Mouse (Mus musculus): ENCODE measurements around the gene Ptch2. TPM values are rescaled to one million over a fixed set of nuclear protein-coding genes. Genes with fewer than 3 reads are reported as not detected.

The Ptch2 gene
- polyA plus RNA-seq, 1 experiment from 2014 or later = 1.3 TPM

GRCm38 (mm10) chr4:117097969-117098763 lies 2.3 kb downstream of the Ptch2 start:
- Histone ChIP-seq H3K27me3 (ENCODE audit: control insufficient read depth, insufficient read depth, low read length) (no peaks in the 10 kb centered on the region), H3K4me1 (replicated peaks; ENCODE audit: control insufficient read depth, insufficient read depth) (peaks cover 4% of the 10 kb centered on the region; the same call in 1 of the 2 replicates), H3K4me3 (ENCODE audit: low read depth, low read length) (no peak overlapping the region), H3K36me3 (ENCODE audit: control insufficient read depth, insufficient read depth, low read length) (no peaks in the 10 kb centered on the region), H3K4me2 (replicated peaks; ENCODE audit: low read depth) (peak overlapping the region; percentile 88), H3K9me3 (ENCODE audit: control insufficient read depth, low read length) (no peaks in the 10 kb centered on the region), H3K9ac (ENCODE audit: low read length) (0 out of 2 replicates have a peak overlapping the region, but pooled peaks have one; percentile 3), H3K27ac (replicated peaks) (peak overlapping the region; percentile 49; the same call in 1 of the 2 replicates)
- no peak for DNase-seq (ENCODE audit: low spot score)
- WGBS = 45% methylated on average over 8 of the region's 8 CpGs
- ATAC-seq (ENCODE audit: low FRiP score, low TSS enrichment) = peak; percentile 51; the same call in 1 of the 2 replicates
- TF ChIP-seq EP300 (optimal IDR thresholded peaks at IDR 0.05) = no peak
- no peak for TF ChIP-seq CTCF (IDR thresholded peaks at IDR 0.05; ENCODE audit: low read depth)

- H3K27me3 ChIP-seq (ENCODE audit: control insufficient read depth, insufficient read depth, low read length) = no peaks in the 10 kb centered on the region
- no peaks in the 10 kb centered on the region for H3K36me3 ChIP-seq (ENCODE audit: control insufficient read depth, insufficient read depth, low read length)
- no peak for TF ChIP-seq EP300 (optimal IDR thresholded peaks at IDR 0.05)
- TF ChIP-seq CTCF (IDR thresholded peaks at IDR 0.05; ENCODE audit: low read depth) = no peak
- no peak overlapping the region; the same call in 1 of the 2 replicates for H3K4me2 ChIP-seq (replicated peaks; ENCODE audit: low read depth)
- no peak overlapping the region for H3K4me3 ChIP-seq (ENCODE audit: low read depth, low read length)
- 63% methylated on average over 2 of the region's 2 CpGs for WGBS
- H3K9ac ChIP-seq (ENCODE audit: low read length) = no peak overlapping the region
- no peak for DNase-seq (ENCODE audit: low spot score)
- no peak for ATAC-seq (ENCODE audit: low FRiP score, low TSS enrichment)
- H3K4me1 ChIP-seq (replicated peaks; ENCODE audit: control insufficient read depth, insufficient read depth) = peaks cover 4% of the 10 kb centered on the region; the same call in 1 of the 2 replicates
- H3K9me3 ChIP-seq (ENCODE audit: control insufficient read depth, low read length) = no peaks in the 10 kb centered on the region
- no peak overlapping the region for H3K27ac ChIP-seq (replicated peaks)
These were observed 2.8 kb downstream of the Ptch2 start for GRCm38 (mm10) chr4:117098764-117099036.

- no peak for DNase-seq (ENCODE audit: low spot score)
- no peaks in the 10 kb centered on the region for H3K9me3 ChIP-seq (ENCODE audit: control insufficient read depth, low read length)
- no peak overlapping the region for H3K9ac ChIP-seq (ENCODE audit: low read length)
- 79% methylated on average over 4 of the region's 4 CpGs for WGBS
- no peaks in the 10 kb centered on the region for H3K27me3 ChIP-seq (ENCODE audit: control insufficient read depth, insufficient read depth, low read length)
- no peak overlapping the region for H3K4me2 ChIP-seq (replicated peaks; ENCODE audit: low read depth)
- peaks cover 4% of the 10 kb centered on the region; the same call in 1 of the 2 replicates for H3K4me1 ChIP-seq (replicated peaks; ENCODE audit: control insufficient read depth, insufficient read depth)
- no peaks in the 10 kb centered on the region for H3K36me3 ChIP-seq (ENCODE audit: control insufficient read depth, insufficient read depth, low read length)
- TF ChIP-seq CTCF (IDR thresholded peaks at IDR 0.05; ENCODE audit: low read depth) (no peak), EP300 (optimal IDR thresholded peaks at IDR 0.05) (no peak)
- H3K27ac ChIP-seq (replicated peaks) = no peak overlapping the region
- no peak overlapping the region for H3K4me3 ChIP-seq (ENCODE audit: low read depth, low read length)
- no peak for ATAC-seq (ENCODE audit: low FRiP score, low TSS enrichment)
These were observed 4.2 kb downstream of the Ptch2 start for GRCm38 (mm10) chr4:117100036-117100435.

- Histone ChIP-seq H3K9ac (ENCODE audit: low read length) (no peak overlapping the region), H3K4me3 (ENCODE audit: low read depth, low read length) (no peak overlapping the region), H3K4me2 (replicated peaks; ENCODE audit: low read depth) (no peak overlapping the region), H3K9me3 (ENCODE audit: control insufficient read depth, low read length) (no peaks in the 10 kb centered on the region), H3K4me1 (replicated peaks; ENCODE audit: control insufficient read depth, insufficient read depth) (peaks cover 4% of the 10 kb centered on the region; the same call in 1 of the 2 replicates), H3K36me3 (ENCODE audit: control insufficient read depth, insufficient read depth, low read length) (no peaks in the 10 kb centered on the region), H3K27me3 (ENCODE audit: control insufficient read depth, insufficient read depth, low read length) (no peaks in the 10 kb centered on the region), H3K27ac (replicated peaks) (no peak overlapping the region)
- DNase-seq (ENCODE audit: low spot score) (peak; percentile 37), ATAC-seq (ENCODE audit: low FRiP score, low TSS enrichment) (no peak)
- no peak for TF ChIP-seq EP300 (optimal IDR thresholded peaks at IDR 0.05)
- peak; percentile 66 for TF ChIP-seq CTCF (IDR thresholded peaks at IDR 0.05; ENCODE audit: low read depth)
- 48% methylated on average over 7 of the region's 7 CpGs for WGBS
These were observed 5.3 kb downstream of the Ptch2 start for GRCm38 (mm10) chr4:117101218-117101617.

GRCm38 (mm10) chr4:117104672-117105071 lies 8.8 kb downstream of the Ptch2 start:
- Histone ChIP-seq H3K27me3 (ENCODE audit: control insufficient read depth, insufficient read depth, low read length) (no peaks in the 10 kb centered on the region), H3K4me1 (replicated peaks; ENCODE audit: control insufficient read depth, insufficient read depth) (no peaks in the 10 kb centered on the region), H3K27ac (replicated peaks) (no peak overlapping the region), H3K4me2 (replicated peaks; ENCODE audit: low read depth) (no peak overlapping the region), H3K36me3 (ENCODE audit: control insufficient read depth, insufficient read depth, low read length) (no peaks in the 10 kb centered on the region), H3K4me3 (ENCODE audit: low read depth, low read length) (no peak overlapping the region), H3K9me3 (ENCODE audit: control insufficient read depth, low read length) (no peaks in the 10 kb centered on the region), H3K9ac (ENCODE audit: low read length) (no peak overlapping the region)
- ATAC-seq (ENCODE audit: low FRiP score, low TSS enrichment) (no peak), DNase-seq (ENCODE audit: low spot score) (no peak)
- TF ChIP-seq EP300 (optimal IDR thresholded peaks at IDR 0.05) (no peak), CTCF (IDR thresholded peaks at IDR 0.05; ENCODE audit: low read depth) (peak; percentile 15; the same call in 1 of the 2 replicates)
- WGBS = 75% methylated on average over 10 of the region's 10 CpGs

- H3K4me2 ChIP-seq (replicated peaks; ENCODE audit: low read depth) = no peak overlapping the region
- no peak overlapping the region for H3K9ac ChIP-seq (ENCODE audit: low read length)
- no peak overlapping the region for H3K27ac ChIP-seq (replicated peaks)
- ATAC-seq (ENCODE audit: low FRiP score, low TSS enrichment) = no peak
- H3K4me1 ChIP-seq (replicated peaks; ENCODE audit: control insufficient read depth, insufficient read depth) = no peaks in the 10 kb centered on the region
- 54% methylated on average over 10 of the region's 10 CpGs for WGBS
- H3K9me3 ChIP-seq (ENCODE audit: control insufficient read depth, low read length) = no peaks in the 10 kb centered on the region
- no peaks in the 10 kb centered on the region for H3K27me3 ChIP-seq (ENCODE audit: control insufficient read depth, insufficient read depth, low read length)
- no peak for DNase-seq (ENCODE audit: low spot score)
- TF ChIP-seq EP300 (optimal IDR thresholded peaks at IDR 0.05) (no peak), CTCF (IDR thresholded peaks at IDR 0.05; ENCODE audit: low read depth) (no peak)
- H3K4me3 ChIP-seq (ENCODE audit: low read depth, low read length) = no peak overlapping the region
- H3K36me3 ChIP-seq (ENCODE audit: control insufficient read depth, insufficient read depth, low read length) = no peaks in the 10 kb centered on the region
These were observed 9.3 kb downstream of the Ptch2 start for GRCm38 (mm10) chr4:117105127-117105526.

Data from stomach, postnatal 0 days (tissue).